Mouse (Mus musculus): ENCODE measurements at regions not wholly inside any gene's neighbourhood (a gene's known extent, or its start where the extent isn't known, plus 50 kb on each side); places are given as distances from the start of the nearest gene placed in this dataset.

GRCm38 (mm10) chr12:70650470-70650869, 174.8 kb upstream of the Frmd6 start:
- TF ChIP-seq CTCF (IDR thresholded peaks at IDR 0.05; ENCODE audit: low read depth) (no peak), EP300 (IDR thresholded peaks at IDR 0.05; ENCODE audit: low read depth) (no peak)
